Mouse (Mus musculus) heart, postnatal 0 days (tissue): ENCODE measurements at regions not wholly inside any gene's neighbourhood (a gene's known extent, or its start where the extent isn't known, plus 50 kb on each side); places are given as distances from the start of the nearest gene placed in this dataset.
A peak's percentile ranks its signal among the peaks of the same experiment; 100 is the strongest.

ENCODE experiments used
- CTCF ChIP-seq: IDR thresholded peaks from 2 replicates; pipeline ENCODE4 v1.5.1; 2016; ENCODE audit warnings: antibody characterized with exemption, control low read depth, low read depth
- EP300 ChIP-seq: IDR thresholded peaks from 2 replicates; pipeline ENCODE4 v1.6.1; 2016; ENCODE audit warnings: antibody characterized with exemption, low read depth

DNA sequence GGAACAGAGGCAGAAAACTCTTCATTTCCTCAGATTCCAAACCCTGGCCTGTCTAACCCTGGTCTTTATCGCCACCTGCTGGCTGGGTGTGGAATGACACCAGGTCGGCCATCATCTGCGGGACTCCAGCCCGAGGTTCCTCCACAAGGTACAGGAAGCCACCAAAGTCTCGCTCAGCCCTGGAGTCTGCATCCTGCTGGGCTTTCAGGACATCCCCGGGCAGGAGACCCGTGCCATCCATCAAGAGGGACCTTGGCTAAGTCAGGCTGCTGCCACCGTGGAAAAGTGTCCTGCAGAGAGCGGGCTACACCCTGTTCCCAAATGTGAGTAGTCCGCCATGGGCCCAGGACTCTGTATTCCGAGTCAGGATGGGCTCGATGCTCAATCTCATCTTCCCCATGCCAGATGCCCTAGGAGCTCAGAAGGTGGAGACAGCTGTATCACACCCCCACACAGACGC is 74.4 kb upstream of the Larp1 start:
- TF ChIP-seq CTCF (peak; percentile 95), EP300 (no peak)
